Mouse (Mus musculus): Measurements from ENCODE around the gene Olfr243.
"Not testable (repeated sequence)": the region's sequence is repeated elsewhere in the genome, so short reads cannot be mapped to it uniquely, and the experiment has no call there.

Olfr243 gene

GRCm38 (mm10) chr7:103714371-103714770, at the start of gene Olfr243:
Gene Olfr243 (plus strand): TSS chr7:103714671.
- no peak for DNase-seq (ENCODE audit: low spot score)

- DNase-seq (ENCODE audit: low spot score): no peak
Measured at GRCm38 (mm10) chr7:103671091-103671490, 43.4 kb upstream of the Olfr243 start, which contains the start of gene Olfr624. Gene Olfr624 (minus strand): TSS chr7:103671191.

GRCm38 (mm10) chr7:103682420-103682819, 32.1 kb upstream of the Olfr243 start, which contains the start of gene Olfr625-ps1:
Gene Olfr625-ps1 (plus strand): TSS chr7:103682720.
- DNase-seq (ENCODE audit: low spot score): no peak

- no peak for DNase-seq (ENCODE audit: low spot score)
Measured at GRCm38 (mm10) chr7:103699469-103699868, 15.0 kb upstream of the Olfr243 start.

GRCm38 (mm10) chr7:103712024-103712423, 2.4 kb upstream of the Olfr243 start:
- DNase-seq (ENCODE audit: low spot score): no peak

- DNase-seq (ENCODE audit: low spot score): peak; percentile 15
Measured at GRCm38 (mm10) chr7:103716398-103716797, 1.9 kb downstream of the Olfr243 start.

GRCm38 (mm10) chr7:103730074-103730473, 15.6 kb downstream of the Olfr243 start, which contains the start of gene Olfr628:
Gene Olfr628 (plus strand): TSS chr7:103730374.
- DNase-seq (ENCODE audit: low spot score): no peak

GRCm38 (mm10) chr7:103744843-103745242, 30.4 kb downstream of the Olfr243 start, which contains the start of gene Olfr629:
Gene Olfr629 (minus strand): TSS chr7:103744943.
- DNase-seq (ENCODE audit: low spot score): no peak

GRCm38 (mm10) chr7:103757233-103757632, 42.8 kb downstream of the Olfr243 start, which contains the start of gene Olfr630:
Gene Olfr630 (minus strand): TSS chr7:103757333.
- DNase-seq (ENCODE audit: low spot score): no peak

- DNase-seq (ENCODE audit: low spot score): not testable (repeated sequence)
Measured at GRCm38 (mm10) chr7:103762212-103762611, 47.7 kb downstream of the Olfr243 start.

GRCm38 (mm10) chr7:103767687-103768086, 53.2 kb downstream of the Olfr243 start:
- not testable (repeated sequence) for DNase-seq (ENCODE audit: low spot score)

Measured in layer of hippocampus, adult 11-12 months (tissue).